Mouse (Mus musculus) ovary, postnatal 14 days (tissue): ENCODE measurements around the gene Cers5.
"Not testable (repeated sequence)": the region's sequence is repeated elsewhere in the genome, so short reads cannot be mapped to it uniquely, and the experiment has no call there.

Experiments
- DNase-seq: peaks from one replicate; pipeline ENCODE4 v3.0.0; 2022; ENCODE audit warnings: low spot score

Cers5 gene

DNA sequence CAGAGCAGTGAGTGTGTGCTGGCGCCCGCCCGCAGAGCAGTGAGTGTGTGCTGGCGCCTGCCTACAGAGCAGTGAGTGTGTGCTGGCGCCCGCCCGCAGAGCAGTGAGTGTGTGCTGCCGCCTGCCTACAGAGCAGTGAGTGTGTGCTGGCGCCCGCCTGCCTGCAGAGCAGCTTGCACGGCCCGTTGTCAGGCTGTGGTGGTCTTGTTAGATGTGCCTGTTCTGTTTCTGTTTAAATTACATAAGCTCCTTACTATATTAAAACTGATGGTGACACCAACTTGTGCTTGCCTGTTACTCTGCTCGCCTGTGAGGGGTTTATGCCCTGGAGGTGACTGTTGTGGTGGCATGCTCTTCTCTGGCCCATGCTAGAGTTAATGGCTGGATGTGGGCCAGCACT lies 64.5 kb downstream of the Cers5 start:
- DNase-seq, result no peak

GRCm38 (mm10) chr15:99705440-99706048 lies 67.1 kb downstream of the Cers5 start, which contains the start of gene Gm17349:
Gene Gm17349, minus strand, starts transcription at chr15:99705490.
- no peak for DNase-seq

DNA sequence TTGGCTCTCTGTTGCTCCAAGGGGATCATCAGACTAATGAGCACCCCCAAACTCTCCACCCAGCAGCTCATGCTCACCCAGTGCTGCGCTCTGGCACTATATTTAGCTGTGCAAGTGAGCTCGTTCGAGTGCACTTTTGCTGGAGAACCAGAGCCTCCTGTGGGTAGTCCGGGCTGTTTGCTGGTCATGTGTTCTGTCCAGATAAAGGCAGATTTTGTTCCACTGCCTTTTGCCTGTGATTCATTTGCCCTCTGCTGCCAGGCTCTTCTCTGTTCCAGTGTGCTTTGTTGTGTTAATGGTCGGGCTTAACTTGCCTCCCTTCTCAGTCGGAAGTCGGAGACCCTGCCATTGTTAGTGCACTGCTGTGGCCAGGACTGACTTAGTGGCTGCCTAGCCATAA lies 67.8 kb downstream of the Cers5 start:
- no peak for DNase-seq

DNA sequence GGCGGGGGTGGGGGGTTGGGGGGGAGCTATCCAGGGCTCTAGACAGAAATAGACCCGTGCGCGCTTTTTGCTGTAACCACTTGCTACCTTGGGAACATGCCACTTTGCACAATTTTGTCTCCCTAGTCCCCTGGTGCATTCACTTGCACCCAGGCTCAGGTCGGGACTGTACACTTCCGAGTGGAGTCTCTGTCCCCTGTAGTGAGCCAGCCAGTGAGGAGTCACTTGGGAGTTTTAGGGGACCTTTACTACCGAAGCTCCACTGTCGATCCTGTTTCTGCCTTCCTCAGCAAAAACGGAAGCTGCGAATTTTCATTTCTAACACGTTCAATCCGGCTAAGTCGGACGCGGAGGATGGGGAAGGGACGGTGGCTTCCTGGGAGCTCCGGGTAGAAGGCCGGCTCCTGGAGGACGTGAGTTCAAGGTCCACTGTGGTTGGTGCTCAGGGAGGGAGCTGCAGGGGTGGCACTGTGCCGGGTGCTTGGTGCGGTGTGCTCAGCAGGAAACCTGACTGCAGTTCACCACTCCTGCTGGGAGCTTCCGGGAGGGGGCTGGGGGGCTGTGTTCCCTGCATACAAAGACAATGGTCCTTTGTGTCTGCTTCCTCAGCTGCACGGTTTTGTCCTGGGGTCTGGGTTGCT lies 68.5 kb downstream of the Cers5 start:
- DNase-seq, result no peak

DNA sequence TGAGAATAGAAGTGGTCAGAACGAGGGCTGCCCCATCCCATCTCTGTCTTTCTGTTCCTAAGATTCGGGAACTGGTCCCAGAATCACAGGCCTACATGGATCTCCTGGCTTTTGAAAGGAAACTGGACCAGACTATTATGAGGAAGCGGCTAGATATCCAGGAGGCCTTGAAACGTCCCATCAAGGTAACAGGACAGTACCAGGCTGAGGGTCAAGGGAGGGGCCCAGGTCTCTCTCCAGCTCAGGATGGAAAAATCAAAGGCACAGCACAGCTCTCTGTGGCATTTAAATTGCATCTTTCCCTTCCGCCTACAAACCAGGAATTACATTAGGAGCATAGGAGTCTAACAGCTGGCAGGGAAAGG lies 69.0 kb downstream of the Cers5 start:
- DNase-seq, result no peak

- no peak for DNase-seq
Measured at GRCm38 (mm10) chr15:99703104-99703503, 69.6 kb downstream of the Cers5 start.

GRCm38 (mm10) chr15:99701999-99702900 lies 70.4 kb downstream of the Cers5 start, which contains the start of gene Smarcd1:
Gene Smarcd1, plus strand, starts transcription at chr15:99702129.
- peak; percentile 97 for DNase-seq

GRCm38 (mm10) chr15:99701640-99701998 lies 71.1 kb downstream of the Cers5 start:
- not testable (repeated sequence) for DNase-seq

DNA sequence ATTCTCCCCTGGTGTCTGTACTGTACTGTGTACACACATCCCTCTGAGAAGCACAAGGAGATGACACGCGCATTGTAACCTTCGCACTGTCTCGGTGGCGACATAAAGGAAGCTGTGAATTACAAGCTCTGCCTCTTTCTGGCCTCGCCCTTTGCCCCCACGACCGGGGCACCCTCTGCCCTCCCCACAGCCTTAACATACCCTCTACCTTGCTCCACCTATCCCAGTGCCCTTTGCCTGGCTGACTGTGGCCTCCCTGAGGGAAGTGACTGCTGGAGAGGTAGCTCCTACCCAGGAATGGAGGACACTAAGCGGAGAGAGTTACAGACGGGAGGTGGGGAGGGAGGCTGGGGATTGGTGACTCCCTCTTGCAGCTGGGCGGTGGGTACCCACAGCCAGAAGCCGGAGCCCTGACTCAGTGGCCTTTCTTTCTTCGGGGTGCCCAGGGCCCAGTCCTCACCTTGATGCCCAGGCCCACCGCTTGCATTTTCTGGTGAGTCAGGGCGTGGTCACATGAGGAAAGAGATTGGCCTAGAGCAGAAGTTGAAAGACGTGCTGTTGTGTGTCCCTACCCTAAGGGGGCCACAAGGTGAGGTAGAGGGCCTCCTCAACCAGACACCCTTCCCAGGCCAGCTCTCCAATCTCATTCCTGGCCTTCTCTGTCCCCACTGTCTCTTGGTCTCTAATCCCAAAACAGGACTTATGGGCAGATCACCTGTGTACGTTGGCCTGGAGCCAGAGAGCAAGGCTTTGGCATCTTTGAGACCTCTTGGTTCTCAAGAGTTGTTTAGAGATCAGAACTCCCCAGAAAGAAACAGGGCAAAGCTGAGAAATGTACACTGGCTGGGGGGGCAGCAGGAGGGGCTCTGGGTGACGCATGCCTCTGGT lies 72.2 kb downstream of the Cers5 start:
- no peak for DNase-seq

- no peak for DNase-seq
Measured at GRCm38 (mm10) chr15:99699715-99700114, 73.0 kb downstream of the Cers5 start.

- no peak for DNase-seq
Measured at GRCm38 (mm10) chr15:99698533-99699085, 74.1 kb downstream of the Cers5 start.

GRCm38 (mm10) chr15:99697309-99697708 lies 75.4 kb downstream of the Cers5 start:
- DNase-seq, result no peak

DNA sequence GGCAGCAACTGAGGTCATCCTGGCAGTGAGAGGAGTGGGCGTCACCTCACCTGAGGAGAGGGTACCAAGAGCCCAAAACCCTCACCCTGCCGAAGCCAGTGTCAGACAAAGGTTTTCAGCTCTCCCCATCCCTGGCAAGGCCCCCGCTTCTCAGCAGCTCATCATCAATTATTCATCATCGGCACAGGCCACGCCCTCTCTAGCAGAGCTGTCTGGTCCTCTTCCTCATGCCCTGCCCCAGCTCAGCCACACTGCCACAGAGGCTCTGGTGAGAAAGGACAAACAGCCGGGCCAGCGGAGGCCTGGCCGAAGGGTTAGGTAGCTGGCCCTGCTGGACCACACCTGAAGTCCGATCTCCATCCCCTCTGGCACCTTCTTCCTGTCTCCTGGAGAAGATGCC lies 80.7 kb downstream of the Cers5 start:
- no peak for DNase-seq

- no peak for DNase-seq
Measured at GRCm38 (mm10) chr15:99690924-99691323, 81.8 kb downstream of the Cers5 start.

GRCm38 (mm10) chr15:99688712-99689111 lies 84.0 kb downstream of the Cers5 start:
- peak; percentile 46 for DNase-seq
